Mouse (Mus musculus) midbrain, postnatal 0 days (tissue): ENCODE measurements around the gene Rcor1. TPM values are rescaled to one million over a fixed set of nuclear protein-coding genes. Genes with fewer than 3 reads are reported as not detected.

Source experiments
- ATAC-seq: fragments of 200-750 bp; cut with Nextera tagmentation; 2 replicates; pipeline ENCODE4 v1.8.0; 2017; ENCODE audit warnings: moderate number of reproducible peaks, mild to moderate bottlenecking, moderate TSS enrichment, moderate library complexity; ENCODE audit not compliant: low FRiP score
- DNase-seq: peaks from one replicate; pipeline ENCODE4 v3.0.0-alpha.2; 2015; ENCODE audit warnings: low spot score
- H3K27ac ChIP-seq: fragments of 300-500 bp; sonication (generic); 2 replicates; pipeline ENCODE4 v1.5.1; 2014; ENCODE audit warnings: low read depth, mild to moderate bottlenecking, low read length, mixed read lengths
- H3K27me3 ChIP-seq: fragments of 300-500 bp; sonication (generic); 2 replicates; pipeline ENCODE4 v1.6.1; 2014; ENCODE audit warnings: low read length, control low read depth, mixed read lengths; ENCODE audit not compliant: insufficient read depth
- H3K36me3 ChIP-seq: fragments of 300-500 bp; sonication (generic); 2 replicates; pipeline ENCODE4 v1.6.1; 2014; ENCODE audit warnings: low read length, control low read depth, mixed read lengths; ENCODE audit not compliant: insufficient read depth
- H3K4me1 ChIP-seq: fragments of 300-500 bp; sonication (generic); 2 replicates; pipeline ENCODE4 v1.6.1; 2014; ENCODE audit warnings: mild to moderate bottlenecking, control low read depth, antibody characterized with exemption, low read length, mixed read lengths; ENCODE audit not compliant: insufficient read depth
- H3K4me2 ChIP-seq: fragments of 300-500 bp; sonication (generic); 2 replicates; pipeline ENCODE4 v1.6.1; 2014; ENCODE audit warnings: low read depth, mild to moderate bottlenecking, low read length, mixed read lengths; ENCODE audit not compliant: poor library complexity, severe bottlenecking
- H3K4me3 ChIP-seq: fragments of 300-500 bp; sonication (generic); 2 replicates; pipeline ENCODE4 v1.5.1; 2014; ENCODE audit warnings: low read depth, mild to moderate bottlenecking, low read length, moderate library complexity
- H3K9ac ChIP-seq: fragments of 300-500 bp; sonication (generic); replicated peaks from 2 replicates; pipeline ENCODE4 v1.6.1; 2014; ENCODE audit warnings: mild to moderate bottlenecking, low read length, moderate library complexity, mixed read lengths; ENCODE audit not compliant: poor library complexity, severe bottlenecking
- H3K9me3 ChIP-seq: fragments of 300-500 bp; sonication (generic); 2 replicates; pipeline ENCODE4 v1.6.1; 2016; ENCODE audit warnings: low read length, control low read depth
- CTCF ChIP-seq: IDR thresholded peaks from 2 replicates; pipeline ENCODE4 v1.5.1; 2016; ENCODE audit warnings: antibody characterized with exemption, mild to moderate bottlenecking
- WGBS: fragments of 180-500 bp; shearing (Covaris S2); extraction: QIAGEN DNeasy Blood & Tissue Kit; methylation state at CpG from one replicate; pipeline ENCODE4 v1.1.7; 2014; 5-methylcytosine and 5-hydroxymethylcytosine counted together
- polyA plus RNA-seq: library from polyadenylated mRNA; unstranded; fragments of >200 nt; fragmentation: Nextera tagmentation; extraction: Ambion mirVana; gene quantifications from 2 replicates; pipeline ENCODE4 v1.2.1, GENCODE M21; 2015
- total RNA-seq: library from RNA; depleted of rRNA; stranded (reverse); fragments of >200 nt; gene quantifications from 2 replicates; pipeline ENCODE4 v1.2.3, GENCODE M21; 2014; rRNA removed

Gene Rcor1
- total and polyA plus RNA-seq, 2 experiments from 2014 or later = 2.7 to 14.9 TPM

GRCm38 (mm10) chr12:111162312-111163061 is 123.3 kb downstream of the Rcor1 start:
- H3K4me2 ChIP-seq = peak overlapping the region; percentile 38
- ATAC-seq (peak; percentile 80), DNase-seq (peak; percentile 94)
- no peaks in the 10 kb centered on the region for H3K27me3 ChIP-seq
- H3K4me1 ChIP-seq = peaks cover 17% of the 10 kb centered on the region
- no peaks in the 10 kb centered on the region for H3K36me3 ChIP-seq
- peak overlapping the region; percentile 83 for H3K27ac ChIP-seq
- peak overlapping the region; percentile 24 for H3K9ac ChIP-seq
- TF ChIP-seq CTCF = peak; percentile 54
- H3K9me3 ChIP-seq = no peaks in the 10 kb centered on the region
- 3% methylated on average over 16 of the region's 16 CpGs for WGBS
- peak overlapping the region; percentile 6 for H3K4me3 ChIP-seq

DNA sequence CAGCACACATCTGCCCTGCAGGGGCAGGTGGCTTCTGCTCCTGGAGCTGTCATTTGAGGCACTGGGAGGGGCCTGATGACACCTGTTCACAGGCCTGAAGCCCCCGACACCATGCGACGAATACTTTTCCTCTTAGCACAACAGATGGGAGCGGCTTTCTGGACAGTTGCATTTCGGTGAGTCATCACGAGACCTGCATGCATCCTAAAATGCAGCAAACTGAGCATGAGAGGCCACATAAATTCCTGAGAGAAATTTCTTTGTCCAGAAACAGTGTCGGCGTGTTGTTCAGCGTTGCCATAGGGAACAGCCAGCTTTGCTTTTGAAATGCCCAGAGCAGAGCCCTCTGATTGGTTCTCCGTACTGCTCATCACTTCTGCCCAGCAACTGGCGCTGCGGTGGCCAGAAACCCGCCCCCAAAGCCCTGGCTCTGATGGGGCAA is 125.2 kb downstream of the Rcor1 start:
- no peak for TF ChIP-seq CTCF
- ATAC-seq (peak; percentile 87), DNase-seq (peak; percentile 96)
- Histone ChIP-seq H3K27ac (peak overlapping the region; percentile 84), H3K9me3 (no peaks in the 10 kb centered on the region), H3K36me3 (no peaks in the 10 kb centered on the region), H3K4me3 (peak overlapping the region; percentile 23), H3K9ac (peak overlapping the region; percentile 34), H3K4me1 (peaks cover 18% of the 10 kb centered on the region), H3K27me3 (no peaks in the 10 kb centered on the region), H3K4me2 (peak overlapping the region; percentile 59)
- 2% methylated on average over 13 of the region's 13 CpGs for WGBS

- ATAC-seq = no peak
- H3K9ac ChIP-seq = peak overlapping the region; percentile 77
- 63% methylated on average over 10 of the region's 10 CpGs for WGBS
Measured at GRCm38 (mm10) chr12:111165146-111165812, 126.1 kb downstream of the Rcor1 start.

More at GRCm38 (mm10) chr12:111165146-111165812, 126.1 kb downstream of the Rcor1 start:
- Histone ChIP-seq H3K36me3 (no peaks in the 10 kb centered on the region), H3K27ac (peak overlapping the region; percentile 84), H3K4me3 (peak overlapping the region; percentile 84; the same call in 1 of the 2 replicates), H3K4me1 (peaks cover 23% of the 10 kb centered on the region), H3K27me3 (no peaks in the 10 kb centered on the region), H3K4me2 (peak overlapping the region; percentile 85), H3K9me3 (no peaks in the 10 kb centered on the region)
- peak; percentile 62 for TF ChIP-seq CTCF
- DNase-seq = peak; percentile 59

Other genes starting within 250 kb of the Rcor1 start
- 10.7 and 23.7 TPM in 2 replicates for gene Mok, start 198.4 kb upstream of the Rcor1 start, total RNA-seq
- gene Mok, start 198.4 kb upstream of the Rcor1 start, polyA plus RNA-seq = 17.0 and 18.9 TPM in 2 replicates
- 4.5 and 5.4 TPM in 2 replicates for gene Zfp839, start 189.1 kb upstream of the Rcor1 start, total RNA-seq
- 1.7 and 1.9 TPM in 2 replicates for gene Zfp839, start 189.1 kb upstream of the Rcor1 start, polyA plus RNA-seq
- gene Cinp, start 150.2 kb upstream of the Rcor1 start, total RNA-seq = 105 and 153 TPM in 2 replicates
- 91.3 and 99.0 TPM in 2 replicates for gene Cinp, start 150.2 kb upstream of the Rcor1 start, polyA plus RNA-seq
- gene Tecpr2, start 150.1 kb upstream of the Rcor1 start, total RNA-seq = 22.9 and 23.6 TPM in 2 replicates
- gene Tecpr2, start 150.1 kb upstream of the Rcor1 start, polyA plus RNA-seq = 4.8 and 4.9 TPM in 2 replicates
- gene Ankrd9, start 60.3 kb upstream of the Rcor1 start, total RNA-seq = 11.8 and 14.0 TPM in 2 replicates
- gene Ankrd9, start 60.3 kb upstream of the Rcor1 start, polyA plus RNA-seq = 12.1 and 13.4 TPM in 2 replicates
- gene Traf3, start 127.0 kb downstream of the Rcor1 start, total RNA-seq = 39.1 and 40.2 TPM in 2 replicates
- 13.0 and 14.9 TPM in 2 replicates for gene Traf3, start 127.0 kb downstream of the Rcor1 start, polyA plus RNA-seq
- gene 4930595D18Rik, start 145.1 kb downstream of the Rcor1 start, total RNA-seq = not detected in 2 replicates
- gene 4930595D18Rik, start 145.1 kb downstream of the Rcor1 start, polyA plus RNA-seq = 0.20 TPM in 1 of 2 replicates, not detected in the other
- 45.2 and 65.8 TPM in 2 replicates for gene Amn, start 231.7 kb downstream of the Rcor1 start, total RNA-seq
- 82.7 and 101 TPM in 2 replicates for gene Amn, start 231.7 kb downstream of the Rcor1 start, polyA plus RNA-seq